Mouse (Mus musculus): ENCODE measurements at regions not wholly inside any gene's neighbourhood (a gene's known extent, or its start where the extent isn't known, plus 50 kb on each side); places are given as distances from the start of the nearest gene placed in this dataset.

GRCm38 (mm10) chr1:193661377-193661776, 291.3 kb upstream of the Camk1g start:
- TF ChIP-seq CTCF (IDR thresholded peaks at IDR 0.05; ENCODE audit: low read depth, low read length) (no peak), POLR2A (IDR thresholded peaks at IDR 0.05; ENCODE audit: borderline replicate concordance, low read depth, low read length) (no peak)
